Mouse (Mus musculus) intestine, embryonic 15.5 days (tissue): ENCODE data around the gene Gm17617. TPM values are rescaled to one million over a fixed set of nuclear protein-coding genes. Genes with fewer than 3 reads are reported as not detected.
"Not testable (repeated sequence)": the region's sequence is repeated elsewhere in the genome, so short reads cannot be mapped to it uniquely, and the experiment has no call there.

Experiments
- ATAC-seq: fragments of 200-750 bp; cut with Nextera tagmentation; 2 replicates; pipeline ENCODE4 v1.8.0; 2017; ENCODE audit warnings: moderate TSS enrichment, moderate library complexity
- H3K27ac ChIP-seq: fragments of 300-500 bp; sonication (generic); 2 replicates; pipeline ENCODE4 v1.5.1; 2015; ENCODE audit warnings: mild to moderate bottlenecking, inconsistent platforms
- H3K27me3 ChIP-seq: fragments of 300-500 bp; sonication (generic); replicated peaks from 2 replicates; pipeline ENCODE4 v1.6.1; 2015; ENCODE audit warnings: inconsistent platforms
- H3K36me3 ChIP-seq: fragments of 300-500 bp; sonication (generic); 2 replicates; pipeline ENCODE4 v1.6.1; 2015; ENCODE audit warnings: inconsistent platforms
- H3K4me1 ChIP-seq: fragments of 300-500 bp; sonication (generic); replicated peaks from 2 replicates; pipeline ENCODE4 v1.6.1; 2015; ENCODE audit warnings: inconsistent platforms
- H3K4me2 ChIP-seq: fragments of 300-500 bp; sonication (generic); replicated peaks from 2 replicates; pipeline ENCODE4 v1.6.1; 2015; ENCODE audit warnings: mild to moderate bottlenecking, inconsistent platforms
- H3K4me3 ChIP-seq: fragments of 300-500 bp; sonication (generic); replicated peaks from 2 replicates; pipeline ENCODE4 v1.5.1; 2015; ENCODE audit warnings: inconsistent platforms
- H3K9ac ChIP-seq: fragments of 300-500 bp; sonication (generic); 2 replicates; pipeline ENCODE4 v1.6.1; 2015; ENCODE audit warnings: inconsistent platforms
- H3K9me3 ChIP-seq: fragments of 300-500 bp; sonication (generic); 2 replicates; pipeline ENCODE4 v1.6.1; 2016; ENCODE audit warnings: inconsistent platforms
- WGBS: fragments of 180-500 bp; shearing (Covaris S2); methylation state at CpG from one replicate; pipeline ENCODE4 v1.1.7; 2015; 5-methylcytosine and 5-hydroxymethylcytosine counted together
- polyA plus RNA-seq: library from polyadenylated mRNA; unstranded; fragments of >200 nt; fragmentation: Nextera tagmentation; extraction: Ambion mirVana; gene quantifications from 2 replicates; pipeline ENCODE4 v1.2.1, GENCODE M21; 2015

Gm17617 gene
- polyA plus RNA-seq, 1 experiment from 2014 or later: not detected

GRCm38 (mm10) chr13:55107116-55107515 lies 26.2 kb downstream of the Gm17617 start:
- Histone ChIP-seq H3K36me3 (peaks cover 9% of the 10 kb centered on the region; the same call in 1 of the 2 replicates), H3K4me2 (no peak overlapping the region), H3K4me3 (no peak overlapping the region), H3K27ac (no peak overlapping the region), H3K4me1 (peaks cover 6% of the 10 kb centered on the region), H3K27me3 (no peaks in the 10 kb centered on the region), H3K9me3 (no peaks in the 10 kb centered on the region), H3K9ac (no peak overlapping the region)
- no peak for ATAC-seq
- WGBS: 90% methylated on average over 4 of the region's 4 CpGs

DNA sequence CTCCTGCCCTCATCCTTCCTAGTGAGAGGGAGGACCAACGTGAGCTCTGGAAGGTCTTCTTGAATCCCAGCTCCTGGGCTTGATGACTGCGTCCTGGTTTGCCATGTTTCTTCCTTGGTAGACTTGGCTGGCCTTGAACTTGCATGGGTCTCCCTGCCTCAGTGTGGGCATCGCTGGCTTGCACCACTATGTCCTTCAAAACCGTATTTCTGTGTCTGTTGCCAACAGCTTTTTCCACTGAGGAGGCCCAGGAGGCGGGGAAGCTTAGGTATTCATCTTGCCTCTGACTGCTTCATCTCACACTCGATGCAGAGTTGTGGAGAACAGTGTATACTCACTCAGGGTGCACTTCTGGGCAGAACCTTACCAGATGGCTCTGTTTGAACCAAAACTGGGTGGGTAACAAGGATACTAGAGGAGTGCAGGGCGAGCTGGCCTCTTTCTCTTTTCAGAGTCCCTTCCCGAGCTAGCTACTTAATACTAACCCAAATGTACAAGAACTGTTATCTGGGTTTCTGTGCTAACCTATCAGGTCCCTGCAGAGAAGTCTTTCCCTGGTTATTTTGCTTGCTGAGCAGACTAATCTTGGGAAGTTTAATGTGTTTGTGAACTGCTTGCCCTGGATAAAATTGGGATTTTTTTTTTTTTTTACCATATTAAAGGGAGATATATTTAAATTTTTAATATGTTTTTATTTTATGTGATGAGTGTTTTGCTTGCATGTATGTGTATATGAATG lies 27.2 kb downstream of the Gm17617 start:
- Histone ChIP-seq H3K27ac (peak overlapping the region; percentile 86; the same call in 1 of the 2 replicates), H3K4me2 (peak overlapping the region; percentile 85), H3K4me3 (peak overlapping the region; percentile 83), H3K27me3 (no peaks in the 10 kb centered on the region), H3K4me1 (peaks cover 6% of the 10 kb centered on the region), H3K9me3 (no peaks in the 10 kb centered on the region), H3K36me3 (peaks cover 9% of the 10 kb centered on the region; the same call in 1 of the 2 replicates), H3K9ac (peak overlapping the region; percentile 75)
- ATAC-seq: no peak
- 18% methylated on average over 8 of the region's 8 CpGs for WGBS

- under 1% methylated on average over 66 of the region's 66 CpGs for WGBS
- H3K27me3 ChIP-seq: no peaks in the 10 kb centered on the region
- peak within 1 kb of the TSS; percentile 86 for H3K27ac ChIP-seq
- H3K4me2 ChIP-seq: peak within 1 kb of the TSS; percentile 85
- H3K9ac ChIP-seq: peak within 1 kb of the TSS; percentile 75
- ATAC-seq: peak; percentile 97
- H3K4me1 ChIP-seq: peaks cover 6% of the 10 kb centered on the region
- peaks cover 9% of the 10 kb centered on the region; the same call in 1 of the 2 replicates for H3K36me3 ChIP-seq
- peak within 1 kb of the TSS; percentile 83 for H3K4me3 ChIP-seq
- H3K9me3 ChIP-seq: no peaks in the 10 kb centered on the region
Observed at GRCm38 (mm10) chr13:55105045-55105952, 28.0 kb downstream of the Gm17617 start, which contains the start of gene Zfp346. Gene Zfp346, plus strand, starts transcription at chr13:55105311.

DNA sequence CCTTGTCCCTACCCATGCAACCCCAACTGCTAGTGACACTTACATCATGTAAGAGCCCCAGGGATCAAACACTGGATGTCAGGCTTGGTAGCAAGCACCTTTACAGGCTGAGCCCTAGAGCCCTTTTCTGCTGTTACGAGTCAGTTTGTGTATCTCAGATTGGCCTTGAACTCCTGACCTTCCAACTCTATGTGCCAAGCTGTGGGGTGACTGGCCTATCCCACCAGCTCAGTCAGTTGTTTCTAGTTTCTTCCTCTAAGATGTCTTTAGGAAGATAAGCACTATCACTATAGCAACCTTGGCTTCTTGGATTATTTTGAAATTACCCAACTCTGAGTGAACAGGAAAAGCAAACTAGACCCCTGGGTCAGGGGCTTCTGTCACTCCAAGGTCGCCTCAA lies 30.0 kb downstream of the Gm17617 start:
- WGBS: 53% methylated on average over 2 of the region's 2 CpGs
- H3K9ac ChIP-seq: no peak overlapping the region
- no peak overlapping the region for H3K27ac ChIP-seq
- H3K4me2 ChIP-seq: no peak overlapping the region
- peaks cover 9% of the 10 kb centered on the region; the same call in 1 of the 2 replicates for H3K36me3 ChIP-seq
- H3K4me1 ChIP-seq: peaks cover 12% of the 10 kb centered on the region
- H3K4me3 ChIP-seq: no peak overlapping the region
- no peaks in the 10 kb centered on the region for H3K9me3 ChIP-seq
- no peak for ATAC-seq
- H3K27me3 ChIP-seq: no peaks in the 10 kb centered on the region

GRCm38 (mm10) chr13:55102366-55102765 lies 31.0 kb downstream of the Gm17617 start:
- H3K36me3 ChIP-seq: no peaks in the 10 kb centered on the region; the same call in 1 of the 2 replicates
- WGBS: 96% methylated on average over 3 of the region's 3 CpGs
- H3K4me2 ChIP-seq: no peak overlapping the region
- no peaks in the 10 kb centered on the region for H3K9me3 ChIP-seq
- no peak for ATAC-seq
- no peak overlapping the region for H3K9ac ChIP-seq
- no peaks in the 10 kb centered on the region for H3K27me3 ChIP-seq
- no peak overlapping the region for H3K27ac ChIP-seq
- peaks cover 12% of the 10 kb centered on the region for H3K4me1 ChIP-seq
- H3K4me3 ChIP-seq: no peak overlapping the region

DNA sequence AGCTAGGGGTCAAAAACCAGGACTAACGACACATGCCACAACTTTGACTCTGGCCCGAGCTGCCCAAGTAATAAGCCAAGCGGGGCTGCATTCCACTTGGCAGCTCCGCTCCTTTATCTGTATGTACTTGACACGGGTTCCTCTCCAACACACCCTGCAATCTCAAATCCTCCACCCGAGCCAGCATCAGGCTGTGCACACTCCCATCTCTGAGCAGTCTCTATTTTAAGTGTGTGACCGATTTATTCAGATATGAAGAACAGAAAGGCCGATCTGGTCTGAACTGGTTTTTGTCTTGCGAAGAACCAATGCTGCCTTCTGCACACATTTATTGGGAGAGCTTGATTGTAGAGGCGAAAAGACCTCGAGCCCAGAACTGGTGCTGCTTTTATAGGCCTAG lies 31.7 kb downstream of the Gm17617 start:
- H3K27me3 ChIP-seq: no peaks in the 10 kb centered on the region
- no peak overlapping the region for H3K4me3 ChIP-seq
- no peak overlapping the region for H3K4me2 ChIP-seq
- no peaks in the 10 kb centered on the region for H3K36me3 ChIP-seq
- H3K4me1 ChIP-seq: peaks cover 12% of the 10 kb centered on the region
- H3K9me3 ChIP-seq: no peaks in the 10 kb centered on the region
- no peak for ATAC-seq
- H3K27ac ChIP-seq: no peak overlapping the region
- H3K9ac ChIP-seq: no peak overlapping the region
- 90% methylated on average over 11 of the region's 11 CpGs for WGBS

DNA sequence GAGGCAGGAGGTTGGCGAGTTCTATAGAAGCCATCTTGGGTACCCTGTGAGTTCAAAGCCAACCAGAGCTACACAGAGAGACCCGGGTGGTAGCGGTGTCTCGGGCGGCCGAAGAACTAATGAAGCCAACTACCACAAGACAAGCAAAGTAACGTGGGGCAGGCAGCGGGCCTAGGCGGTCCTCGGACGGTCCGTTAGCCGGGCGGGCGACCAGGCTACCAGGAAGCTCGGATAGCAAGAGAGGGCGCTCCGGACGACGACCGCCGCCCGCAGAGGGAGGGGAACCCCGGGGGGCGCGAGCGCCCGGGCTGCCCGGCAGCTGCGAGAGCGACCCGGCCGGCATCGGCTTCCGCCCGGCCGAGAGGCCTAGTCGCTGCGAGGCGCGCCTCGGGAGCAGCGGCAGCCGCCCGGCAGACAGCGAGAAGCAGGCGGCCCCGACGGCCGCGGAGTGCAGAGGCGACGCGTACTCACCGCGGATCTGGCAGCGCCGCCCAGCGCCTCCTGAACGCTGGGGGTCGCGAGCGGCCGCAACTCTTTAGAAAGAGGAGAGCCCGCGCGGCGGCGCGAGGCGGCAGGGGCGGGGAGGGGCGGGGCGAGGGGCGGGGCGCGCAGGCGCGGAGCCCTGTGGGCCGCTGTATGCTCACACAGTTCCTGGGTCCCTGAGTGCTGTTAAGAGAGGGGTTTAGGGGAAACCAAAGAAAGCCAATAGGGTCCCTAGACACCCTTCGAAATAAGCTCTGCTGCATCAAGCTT lies 33.4 kb downstream of the Gm17617 start, which contains the start of gene Uimc1:
TSS of gene Uimc1 (minus strand) at position 575 of the 753 bp plus-strand sequence.
- Histone ChIP-seq H3K4me1 (peaks cover 7% of the 10 kb centered on the region; the same call in 1 of the 2 replicates), H3K27me3 (no peaks in the 10 kb centered on the region), H3K4me3 (peak within 1 kb of the TSS; percentile 94), H3K27ac (peak within 1 kb of the TSS; percentile 95), H3K4me2 (peak within 1 kb of the TSS; percentile 71), H3K9me3 (no peaks in the 10 kb centered on the region), H3K36me3 (no peaks in the 10 kb centered on the region), H3K9ac (peak within 1 kb of the TSS; percentile 93)
- WGBS: under 1% methylated on average over 79 of the region's 81 CpGs
- ATAC-seq: peak; percentile 95

DNA sequence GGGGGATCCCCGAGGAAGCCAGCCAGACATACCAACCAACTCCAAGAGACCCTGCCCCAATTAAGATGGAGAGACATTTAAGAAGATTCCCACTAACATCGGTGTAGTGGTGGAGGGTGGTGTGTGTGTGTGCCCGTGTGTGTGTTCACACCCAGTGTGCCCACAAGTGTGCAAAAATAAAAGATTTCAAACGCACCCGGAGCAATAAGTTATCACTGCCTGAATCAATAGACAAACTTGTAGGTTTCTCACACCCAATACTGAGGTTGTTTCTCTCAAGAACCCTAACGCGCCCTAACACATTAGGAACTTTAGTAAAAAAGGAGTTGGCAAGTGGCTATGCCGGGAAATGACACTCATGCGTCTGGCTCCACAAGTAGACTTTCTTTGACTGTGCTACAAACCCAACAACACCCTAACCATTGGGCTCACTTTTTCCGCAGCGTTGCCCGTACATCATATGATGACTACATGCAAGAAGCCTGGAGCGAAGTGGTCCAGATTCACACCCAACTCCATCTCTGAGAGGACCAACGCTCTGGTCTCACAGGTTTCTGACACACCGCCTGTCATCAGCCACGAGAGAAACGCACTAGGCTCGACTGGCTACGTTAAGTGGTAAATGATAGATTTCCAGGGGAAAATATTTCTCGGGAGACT lies 34.2 kb downstream of the Gm17617 start:
- Histone ChIP-seq H3K9me3 (no peaks in the 10 kb centered on the region), H3K4me3 (peak overlapping the region; percentile 94), H3K27me3 (no peaks in the 10 kb centered on the region), H3K9ac (peak overlapping the region; percentile 93), H3K4me2 (peak overlapping the region; percentile 71), H3K27ac (peak overlapping the region; percentile 95), H3K4me1 (peaks cover 7% of the 10 kb centered on the region; the same call in 1 of the 2 replicates), H3K36me3 (no peaks in the 10 kb centered on the region)
- ATAC-seq: peak; percentile 23
- 31% methylated on average over 20 of the region's 20 CpGs for WGBS

GRCm38 (mm10) chr13:55097841-55098240 lies 35.5 kb downstream of the Gm17617 start:
- 92% methylated on average over 3 of the region's 3 CpGs for WGBS
- H3K4me1 ChIP-seq, ATAC-seq, H3K36me3 ChIP-seq, H3K9me3 ChIP-seq, H3K27me3 ChIP-seq, H3K9ac ChIP-seq, H3K4me2 ChIP-seq, H3K4me3 ChIP-seq, H3K27ac ChIP-seq: not testable (repeated sequence)

DNA sequence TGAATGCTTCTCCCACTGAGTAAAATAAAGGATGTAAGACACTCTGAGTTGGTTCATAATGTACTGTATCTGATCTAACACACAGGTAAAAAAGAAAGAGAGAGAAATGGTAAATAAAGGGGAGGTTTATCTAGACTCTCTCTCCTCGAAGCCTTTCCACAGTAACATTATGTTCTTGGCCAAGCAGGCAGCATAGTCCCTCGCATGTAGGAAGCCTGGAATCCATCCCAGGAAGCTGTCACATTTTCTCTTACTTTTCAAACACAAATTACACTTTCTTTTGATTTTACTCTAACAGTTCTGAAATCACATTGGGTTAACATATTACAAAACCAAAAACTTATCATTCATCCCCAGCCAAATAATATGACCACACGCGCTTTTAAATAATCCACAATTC lies 40.8 kb downstream of the Gm17617 start:
- ATAC-seq: no peak
- 74% methylated on average over 4 of the region's 4 CpGs for WGBS

More for the DNA sequence above, 40.8 kb downstream of the Gm17617 start:
- Histone ChIP-seq H3K4me2 (no peak overlapping the region), H3K9me3 (no peaks in the 10 kb centered on the region), H3K27me3 (no peaks in the 10 kb centered on the region), H3K4me1 (no peaks in the 10 kb centered on the region), H3K4me3 (no peak overlapping the region), H3K36me3 (no peaks in the 10 kb centered on the region), H3K9ac (no peak overlapping the region), H3K27ac (no peak overlapping the region)
